Mouse (Mus musculus) B cell, adult 67 days (primary cell): ENCODE results near the gene Dpp4. TPM values are rescaled to one million over a fixed set of nuclear protein-coding genes. Genes with fewer than 3 reads are reported as not detected.

Experiments used
- total RNA-seq, 2 experiments: library from RNA; stranded (reverse); gene quantifications; 4 replicates each; pipeline ENCODE4 v1.2.4; 2023

The Dpp4 gene
- total RNA-seq: 100 to 1,000 TPM; 101 to 103 TPM

GRCm38 (mm10) chr2:62412081-62412821 lies at the start of gene Dpp4:
TSS of gene Dpp4 (minus strand) at chr2:62412231.

Other genes starting within 250 kb of the Dpp4 start
- not detected for gene Gcg, start 71.4 kb upstream of the Dpp4 start, total RNA-seq
- under 1 TPM in 1 of 2 experiments, not detected in 1; 0.64 TPM for gene Fap, start 161.8 kb upstream of the Dpp4 start, total RNA-seq
- 1 to 10 TPM; 2.5 to 3.4 TPM for gene Ifih1, start 234.0 kb upstream of the Dpp4 start, total RNA-seq